Mouse (Mus musculus) lung, postnatal 0 days (tissue): Measurements from ENCODE around the gene Cdca5.

Source experiments
- CTCF ChIP-seq: IDR thresholded peaks from 2 replicates; pipeline ENCODE4 v1.5.1; 2016; ENCODE audit warnings: antibody characterized with exemption, mild to moderate bottlenecking
- EP300 ChIP-seq: IDR thresholded peaks from 2 replicates; pipeline ENCODE4 v1.6.1; 2016; ENCODE audit warnings: antibody characterized with exemption, mild to moderate bottlenecking, control low read depth

- TF ChIP-seq CTCF (peak; percentile 68), EP300 (no peak)
Measured at GRCm38 (mm10) chr19:6141394-6141749, 56.6 kb downstream of the Cdca5 start, which contains the start of gene Arl2.
